Mouse (Mus musculus): ENCODE measurements around the gene Cyp3a41a. TPM values are rescaled to one million over a fixed set of nuclear protein-coding genes. Genes with fewer than 3 reads are reported as not detected.
"Not testable (repeated sequence)": the region's sequence is repeated elsewhere in the genome, so short reads cannot be mapped to it uniquely, and the experiment has no call there.

Cyp3a41a gene
- under 1 TPM in 1 of 2 experiments, not detected in 1; 0.41 TPM for total RNA-seq (2021)
- long read RNA-seq, experiment 1, result 0 reads
- long read RNA-seq, experiment 2, result 0 reads

GRCm38 (mm10) chr5:145720036-145720435, at the start of gene Cyp3a41a:
Gene Cyp3a41a, minus strand, starts transcription at chr5:145720136.
- not testable (repeated sequence) for DNase-seq (ENCODE audit: low spot score in 2 of 2)

GRCm38 (mm10) chr5:145737512-145737911, 17.6 kb upstream of the Cyp3a41a start:
- not testable (repeated sequence) for DNase-seq (ENCODE audit: low spot score in 2 of 2)

GRCm38 (mm10) chr5:145714296-145714695, 5.6 kb downstream of the Cyp3a41a start:
- not testable (repeated sequence) for DNase-seq (ENCODE audit: low spot score in 2 of 2)

GRCm38 (mm10) chr5:145707372-145707771, 12.6 kb downstream of the Cyp3a41a start:
- not testable (repeated sequence) for DNase-seq (ENCODE audit: low spot score in 2 of 2)

GRCm38 (mm10) chr5:145662007-145662406, 57.9 kb downstream of the Cyp3a41a start:
- DNase-seq (ENCODE audit: low spot score in 2 of 2), result no peak

- DNase-seq (ENCODE audit: low spot score in 2 of 2), result no peak
Observed at GRCm38 (mm10) chr5:145647779-145648178, 72.2 kb downstream of the Cyp3a41a start.

Other genes starting within 250 kb of the Cyp3a41a start
- not detected for gene Cyp3a41b, start 135.4 kb downstream of the Cyp3a41a start, total RNA-seq (2021)
- under 1 TPM in 1 of 2 experiments, not detected in 1; 0.34 TPM for gene Cyp3a44, start 85.7 kb upstream of the Cyp3a41a start, total RNA-seq (2021)
- gene Cyp3a11, start 159.8 kb upstream of the Cyp3a41a start, total RNA-seq (2021), result 1 to 10 TPM in 1 of 2 experiments, not detected in 1; 1.1 TPM